Comparison of ENCODE assay signal across 8 mouse cellular contexts in genomic region chr8:72320803-72321583, GRCm38 (mm10). TPM values are rescaled to one million over a fixed set of nuclear protein-coding genes. Genes with fewer than 3 reads are reported as not detected.
DNase-seq lines count a peak whose midpoint lies in the region; ATAC-seq and TF ChIP-seq lines count a peak whose summit lies in the region.

No protein-coding gene starts in this region.

- 72% methylated on average over 25 of the region's 25 CpGs for WGBS in liver, adult 2 months
- WGBS in limb, embryonic 10.5 days = 52% methylated on average over 25 of the region's 25 CpGs
- WGBS in neural tube, embryonic 13.5 days = 56% methylated on average over 25 of the region's 25 CpGs

- peak overlapping the region; percentile 69 for H3K4me3 ChIP-seq in liver, adult 2 months (ENCODE audit: insufficient read depth, low read depth, low read length)
- peak overlapping the region; percentile 85 for H3K4me3 ChIP-seq in embryonic fibroblast, embryonic 13.5 days (ENCODE audit: insufficient read depth, low read length)
- H3K4me3 ChIP-seq in limb, embryonic 10.5 days = peak overlapping the region; percentile 59; the same call in 1 of the 2 replicates
- H3K4me3 ChIP-seq in neural tube, embryonic 13.5 days = peak overlapping the region; percentile 48

- no peak for TF ChIP-seq CTCF in liver, adult 2 months (IDR thresholded peaks at IDR 0.05; ENCODE audit: low read depth, low read length)
- no peak for TF ChIP-seq CTCF in embryonic fibroblast, embryonic 13.5 days (IDR thresholded peaks at IDR 0.05; ENCODE audit: borderline replicate concordance, insufficient read depth, low read length)

- no peaks in the 10 kb centered on the region for H3K27me3 ChIP-seq in liver, adult 2 months (ENCODE audit: control insufficient read depth, insufficient read depth, low read length)
- peaks cover 72% of the 10 kb centered on the region for H3K27me3 ChIP-seq in limb, embryonic 10.5 days (ENCODE audit: low read depth, poor library complexity, severe bottlenecking)
- peaks cover 63% of the 10 kb centered on the region for H3K27me3 ChIP-seq in neural tube, embryonic 13.5 days

- peak overlapping the region; percentile 90 for H3K9ac ChIP-seq in liver, adult 2 months (ENCODE audit: low read depth, low read length)
- H3K9ac ChIP-seq in neural tube, embryonic 13.5 days = peak overlapping the region; percentile 65; the same call in 1 of the 2 replicates

- peak overlapping the region; percentile 84 for H3K4me2 ChIP-seq in neural tube, embryonic 13.5 days

- no peak for ATAC-seq in neural tube, embryonic 13.5 days (ENCODE audit: low read depth)

- H3K4me1 ChIP-seq in liver, adult 2 months (ENCODE audit: control insufficient read depth, insufficient read depth, low read length) = peaks cover 3% of the 10 kb centered on the region; the same call in 1 of the 2 replicates
- peaks cover 2% of the 10 kb centered on the region; the same call in 1 of the 2 replicates for H3K4me1 ChIP-seq in embryonic fibroblast, embryonic 13.5 days (ENCODE audit: control insufficient read depth, insufficient read depth, low read length)
- H3K4me1 ChIP-seq in limb, embryonic 10.5 days = peaks cover 20% of the 10 kb centered on the region
- peaks cover 28% of the 10 kb centered on the region for H3K4me1 ChIP-seq in neural tube, embryonic 13.5 days (replicated peaks)

- H3K27ac ChIP-seq in liver, adult 2 months (replicated peaks; ENCODE audit: insufficient read depth, low read depth, low read length) = peak overlapping the region; percentile 20; the same call in 1 of the 2 replicates
- H3K27ac ChIP-seq in embryonic fibroblast, embryonic 13.5 days (ENCODE audit: insufficient read depth, low read length) = no peak overlapping the region
- no peak overlapping the region for H3K27ac ChIP-seq in limb, embryonic 10.5 days
- H3K27ac ChIP-seq in neural tube, embryonic 13.5 days (replicated peaks) = no peak overlapping the region

- H3K79me2 ChIP-seq in liver, adult 2 months (ENCODE audit: control insufficient read depth, insufficient read depth, low read length) = peaks cover 9% of the 10 kb centered on the region; the same call in 1 of the 2 replicates

- no peaks in the 10 kb centered on the region for H3K9me3 ChIP-seq in limb, embryonic 10.5 days (replicated peaks)
- H3K9me3 ChIP-seq in neural tube, embryonic 13.5 days = no peaks in the 10 kb centered on the region

- no peak for DNase-seq in liver, adult 2 months (ENCODE audit: extremely low read depth, low read depth, low spot score)
- no peak for DNase-seq in liver
- DNase-seq in limb, embryonic 10.5 days (ENCODE audit: low spot score) = peak; percentile 33
- DNase-seq in frontal cortex, postnatal 10 days (ENCODE audit: low spot score in 2 of 2) = no peak
- DNase-seq in adrenal gland, adult 8-10 months = no peak
- DNase-seq in cerebellum, adult 11 months = no peak

- H3K36me3 ChIP-seq in liver, adult 2 months (ENCODE audit: control insufficient read depth, insufficient read depth, low read length) = peaks cover 4% of the 10 kb centered on the region; the same call in 1 of the 2 replicates
- no peaks in the 10 kb centered on the region for H3K36me3 ChIP-seq in limb, embryonic 10.5 days
- H3K36me3 ChIP-seq in neural tube, embryonic 13.5 days = no peaks in the 10 kb centered on the region

- TF ChIP-seq POLR2A in liver, adult 2 months (IDR thresholded peaks at IDR 0.05; ENCODE audit: extremely low read depth, insufficient read depth, low read length) = no peak
- TF ChIP-seq POLR2A in embryonic fibroblast, embryonic 13.5 days (IDR thresholded peaks at IDR 0.05; ENCODE audit: low read depth, low read length) = no peak

RNA-seq across cellular contexts. Expression of gene Klf2, which starts 2.2 kb away (rescaled TPM):
- 2.7 and 2.8 TPM in 2 replicates for total RNA-seq in liver, adult 2 months (2014; rRNA removed)
- polyA plus RNA-seq in liver, adult 2 months (2012; rRNA removed) = 4.4 and 6.0 TPM in 2 replicates
- polyA plus RNA-seq in embryonic fibroblast, embryonic 13.5 days (2011; ENCODE audit: insufficient read length, low read depth, missing spikeins) = 19.1 and 19.7 TPM in 2 replicates
- polyA plus RNA-seq in limb, embryonic 10.5 days (2016; fragmentation: Nextera tagmentation; extraction: Ambion mirVana) = 3.1 and 3.6 TPM in 2 replicates
- 6.6 and 8.3 TPM in 2 replicates for polyA plus RNA-seq in neural tube, embryonic 13.5 days (2015; fragmentation: Nextera tagmentation; extraction: Ambion mirVana)
- 10 to 100 TPM; 30.7 to 44.2 (median 36.5) TPM for total RNA-seq in adrenal gland, adult 8-10 months (2022)

RNA-seq across cellular contexts. Expression of gene Gm10282, which starts 15.9 kb away (rescaled TPM):
- 0.54 and 1.0 TPM in 2 replicates for total RNA-seq in liver, adult 2 months (2014; rRNA removed)
- polyA plus RNA-seq in liver, adult 2 months (2012; rRNA removed) = 0.37 and 0.42 TPM in 2 replicates
- polyA plus RNA-seq in embryonic fibroblast, embryonic 13.5 days (2011; ENCODE audit: insufficient read length, low read depth, missing spikeins) = 3.8 and 4.6 TPM in 2 replicates
- polyA plus RNA-seq in limb, embryonic 10.5 days (2016; fragmentation: Nextera tagmentation; extraction: Ambion mirVana) = 25.6 and 29.2 TPM in 2 replicates
- 14.3 and 19.6 TPM in 2 replicates for polyA plus RNA-seq in neural tube, embryonic 13.5 days (2015; fragmentation: Nextera tagmentation; extraction: Ambion mirVana)
- total RNA-seq in adrenal gland, adult 8-10 months (2022) = 1 to 10 TPM; 4.5 to 9.5 (median 7.9) TPM
